Mouse (Mus musculus) adrenal gland, postnatal 10 days (tissue): ENCODE results near the gene Abi1. TPM values are rescaled to one million over a fixed set of nuclear protein-coding genes. Genes with fewer than 3 reads are reported as not detected.
A peak's percentile ranks its signal among the peaks of the same experiment; 100 is the strongest.
"Not testable (repeated sequence)": the region's sequence is repeated elsewhere in the genome, so short reads cannot be mapped to it uniquely, and the experiment has no call there.

ENCODE experiments used
- DNase-seq: peaks from one replicate; pipeline ENCODE4 v3.0.0; 2021; ENCODE audit warnings: mixed read lengths
- long read RNA-seq, 2 experiments: library from polyadenylated mRNA; stranded (forward); transcript quantifications; one replicate each; pipeline ENCODE4 v2.0.0; 2021
- total RNA-seq, 2 experiments: library from RNA; stranded (reverse); gene quantifications; 2 replicates each; pipeline ENCODE4 v1.2.3; 2021

The Abi1 gene
- total RNA-seq = 10 to 100 TPM; 57.6 to 57.8 TPM
- long read RNA-seq, experiment 1, partial matches to known transcripts = 2 of 163 reads
- long read RNA-seq, experiment 1, other reads (novel, unspliced or antisense) = 147 of 163 reads
- long read RNA-seq, experiment 2, partial matches to known transcripts = 0 of 57 reads
- long read RNA-seq, experiment 2, other reads (novel, unspliced or antisense) = 47 of 57 reads

- peak; percentile 95 for DNase-seq
Observed at GRCm38 (mm10) chr2:23040001-23040646, at the start of gene Abi1. TSS of gene Abi1 (minus strand) at chr2:23040241.

- DNase-seq = no peak
Observed at GRCm38 (mm10) chr2:23084540-23084939, 44.5 kb upstream of the Abi1 start.

DNA sequence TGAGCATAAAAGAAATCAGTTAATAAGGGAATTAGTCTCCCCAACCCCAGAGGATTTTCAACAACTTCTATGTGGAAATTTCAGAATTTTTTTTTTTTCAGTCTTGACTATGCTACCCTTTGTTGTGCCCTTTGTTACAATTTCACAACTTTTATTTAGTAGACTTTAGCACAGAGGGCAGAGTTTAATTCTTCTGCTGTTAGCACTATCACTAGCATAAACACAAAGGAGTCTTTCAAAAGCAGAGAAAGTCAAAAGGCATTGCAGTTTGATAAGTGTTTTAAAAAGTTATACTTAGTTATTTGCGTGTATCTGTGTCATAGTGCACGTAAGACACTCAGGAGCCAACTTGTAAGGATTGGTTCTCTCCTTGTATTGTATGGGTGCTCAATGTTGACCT, 38.5 kb upstream of the Abi1 start:
- DNase-seq = no peak

GRCm38 (mm10) chr2:23077693-23078092, 37.7 kb upstream of the Abi1 start:
- DNase-seq = no peak

- DNase-seq = no peak
Observed at GRCm38 (mm10) chr2:23076783-23077182, 36.7 kb upstream of the Abi1 start.

GRCm38 (mm10) chr2:23075846-23076245, 35.8 kb upstream of the Abi1 start:
- DNase-seq = no peak

DNA sequence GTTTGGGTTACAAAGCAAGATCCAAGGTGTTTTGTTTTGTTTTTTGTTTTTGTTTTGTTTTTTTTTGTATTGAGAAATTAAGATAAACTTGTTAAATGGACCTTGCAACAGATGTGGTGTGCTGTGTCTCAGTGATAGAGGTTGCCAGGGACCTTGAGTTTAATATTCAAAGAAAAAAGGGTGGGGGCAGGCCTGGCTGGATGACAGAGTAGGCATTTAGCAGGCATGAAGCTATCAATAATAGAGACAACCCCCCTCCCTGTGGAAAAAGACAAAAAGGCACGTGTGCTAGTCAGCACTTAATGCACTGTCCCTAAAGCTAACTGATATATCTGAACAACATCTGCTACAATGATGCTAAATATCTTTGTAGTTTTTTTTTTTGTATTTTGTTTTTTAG, 31.4 kb upstream of the Abi1 start:
- peak; percentile 14 for DNase-seq

DNA sequence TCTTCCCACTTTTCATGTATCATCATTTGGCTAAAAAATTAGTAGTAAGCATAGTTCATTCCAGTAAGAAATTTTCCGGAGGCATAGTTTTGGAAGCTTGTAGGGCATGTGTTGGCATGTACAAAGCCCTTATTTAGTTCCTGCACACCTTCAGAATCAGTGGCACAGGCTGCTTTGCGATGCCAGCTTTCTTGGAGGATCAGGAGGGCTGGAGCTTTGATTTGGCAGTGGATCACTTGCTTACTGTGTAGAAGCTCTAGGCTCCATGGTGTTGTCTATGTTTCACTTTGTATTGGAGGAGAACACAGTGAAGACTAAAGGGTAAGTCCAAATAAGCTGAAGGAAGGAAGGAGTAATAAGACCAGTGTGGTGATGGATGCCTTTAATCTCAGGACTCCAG, 30.4 kb upstream of the Abi1 start:
- DNase-seq = peak; percentile 9

DNA sequence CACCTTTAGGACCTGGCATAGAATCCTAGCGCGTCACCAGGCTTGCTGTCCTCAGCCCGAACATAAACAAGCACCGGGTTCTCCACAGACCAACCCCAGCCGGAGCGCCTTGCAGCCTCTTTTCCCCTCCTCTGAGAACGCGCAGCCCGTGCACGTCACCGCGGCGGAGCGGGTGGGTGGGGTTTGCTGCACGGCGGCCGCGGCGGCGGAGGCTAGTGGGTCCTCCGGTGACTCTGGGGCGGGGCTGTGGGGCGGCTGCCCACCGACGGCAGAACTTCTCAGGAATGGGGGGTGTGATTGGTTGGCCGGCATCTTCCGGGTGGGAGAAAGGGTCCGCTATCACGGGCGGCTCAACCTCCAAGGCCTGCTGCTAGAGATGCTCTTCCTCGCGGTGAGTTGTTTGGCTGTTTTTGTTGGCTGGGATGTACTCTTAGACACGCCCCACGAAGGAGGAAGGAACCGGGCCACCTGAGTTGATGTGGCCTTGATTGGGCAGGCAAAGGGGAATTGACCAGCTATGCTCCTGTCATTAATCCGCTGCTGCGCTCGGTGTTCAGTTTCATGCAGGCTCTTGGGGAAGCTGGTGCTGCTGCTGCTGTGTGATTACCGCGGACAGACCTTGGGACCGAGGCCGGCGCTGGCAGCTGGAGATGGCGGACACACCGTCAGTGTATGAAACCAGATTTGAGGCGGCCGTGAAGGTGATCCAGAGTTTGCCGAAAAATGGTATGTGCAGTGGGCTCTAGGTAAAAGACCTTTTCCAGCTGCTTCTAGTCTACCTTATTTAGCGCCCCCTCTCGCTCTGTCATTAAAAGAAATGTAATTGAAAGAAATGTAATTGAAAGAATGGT, 29.1 kb upstream of the Abi1 start:
- DNase-seq = peak; percentile 98

GRCm38 (mm10) chr2:23068370-23068737, 28.3 kb upstream of the Abi1 start:
- DNase-seq = no peak

GRCm38 (mm10) chr2:23067552-23068369, 27.7 kb upstream of the Abi1 start, which contains the start of gene Acbd5:
TSS of gene Acbd5 (plus strand) at chr2:23068167.
- peak; percentile 96 for DNase-seq

DNA sequence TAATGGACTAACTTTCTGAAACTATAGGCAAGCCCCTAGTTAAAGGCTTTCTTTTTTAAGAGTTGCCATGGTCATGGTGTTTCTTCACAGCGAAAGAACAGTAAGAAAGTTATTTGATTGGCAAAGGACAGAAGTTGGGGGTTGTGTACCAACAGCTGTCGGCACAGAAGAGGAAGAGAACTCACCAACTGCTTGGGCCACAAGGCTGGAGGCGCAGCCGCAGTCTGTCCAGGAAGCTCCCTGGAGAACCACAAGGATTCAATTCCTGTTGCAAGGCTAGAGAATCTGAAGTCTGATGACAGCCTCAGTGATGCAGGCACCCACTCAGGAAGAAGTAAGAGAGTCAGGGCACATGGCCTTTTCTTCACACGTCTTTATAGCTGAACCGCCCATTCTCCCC, 12.5 kb upstream of the Abi1 start:
- no peak for DNase-seq

- no peak for DNase-seq
Observed at GRCm38 (mm10) chr2:23051890-23052289, 11.8 kb upstream of the Abi1 start.

GRCm38 (mm10) chr2:23048006-23048405, 8.0 kb upstream of the Abi1 start:
- DNase-seq = no peak

GRCm38 (mm10) chr2:23045703-23046102, 5.7 kb upstream of the Abi1 start:
- no peak for DNase-seq

GRCm38 (mm10) chr2:23042189-23042588, 2.1 kb upstream of the Abi1 start:
- no peak for DNase-seq

- DNase-seq = no peak
Observed at GRCm38 (mm10) chr2:23041457-23041856, 1.4 kb upstream of the Abi1 start.

DNA sequence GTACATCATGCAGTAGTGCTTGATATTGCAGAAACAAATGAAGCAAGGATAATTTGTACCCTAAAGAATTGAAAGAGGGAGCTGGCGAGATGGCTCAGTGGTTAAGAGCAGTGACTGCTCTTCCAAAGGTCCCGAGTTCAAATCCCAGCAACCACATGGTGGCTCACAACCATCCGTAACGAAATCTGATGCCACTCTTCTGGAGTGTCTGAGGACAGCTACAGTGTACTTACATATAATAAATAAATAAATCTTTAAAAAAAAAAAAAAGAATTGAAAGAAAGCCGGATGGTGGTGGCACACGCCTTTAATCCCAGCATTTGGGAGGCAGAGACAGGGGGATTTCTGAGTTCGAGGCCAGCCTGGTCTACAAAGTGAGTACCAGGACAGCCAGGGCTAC, 649 bp upstream of the Abi1 start:
- not testable (repeated sequence) for DNase-seq

- peak; percentile 53 for DNase-seq
Observed at GRCm38 (mm10) chr2:23039082-23040000, 700 bp downstream of the Abi1 start.

DNA sequence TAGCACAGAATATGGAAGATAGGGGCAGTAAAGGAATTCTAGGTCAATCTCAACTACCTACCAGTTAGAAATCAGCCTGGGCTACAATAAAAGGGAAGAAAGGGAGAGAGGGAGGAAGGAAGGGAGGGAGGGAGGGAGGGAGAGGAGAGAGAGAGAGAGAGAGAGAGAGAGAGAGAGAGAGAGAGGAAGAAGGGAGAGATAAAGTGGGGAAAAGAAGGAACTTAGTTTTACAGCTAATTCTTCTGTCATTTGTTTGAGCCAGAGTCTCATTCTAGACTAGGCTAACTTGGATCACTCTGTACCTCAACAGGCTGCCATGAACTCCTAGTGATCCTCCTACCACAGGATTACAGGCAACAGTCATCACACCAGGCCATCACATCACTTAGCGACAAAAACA, 4.6 kb downstream of the Abi1 start:
- no peak for DNase-seq

- no peak for DNase-seq
Observed at GRCm38 (mm10) chr2:23034692-23035435, 5.2 kb downstream of the Abi1 start.
